Mouse (Mus musculus): Measurements from ENCODE around the gene Brd2. TPM values are rescaled to one million over a fixed set of nuclear protein-coding genes. Genes with fewer than 3 reads are reported as not detected.

Gene Brd2
- total RNA-seq, 2 experiments from 2014 or later, result 184 to 185 TPM

- DNase-seq (ENCODE audit: low spot score in 2 of 2), result no peak
Measured at GRCm38 (mm10) chr17:34134451-34134850, 12.0 kb upstream of the Brd2 start.

- no peak for DNase-seq (ENCODE audit: low spot score in 2 of 2)
Measured at GRCm38 (mm10) chr17:34133289-34133688, 10.9 kb upstream of the Brd2 start.

GRCm38 (mm10) chr17:34131911-34132310, 9.5 kb upstream of the Brd2 start:
- DNase-seq (ENCODE audit: low spot score in 2 of 2), result no peak

GRCm38 (mm10) chr17:34130073-34130947, 7.9 kb upstream of the Brd2 start:
- no peak for DNase-seq (ENCODE audit: low spot score in 2 of 2)

GRCm38 (mm10) chr17:34128944-34129791, 6.7 kb upstream of the Brd2 start:
- DNase-seq (ENCODE audit: low spot score in 2 of 2), result no peak

GRCm38 (mm10) chr17:34128264-34128937, 6.0 kb upstream of the Brd2 start:
- DNase-seq (ENCODE audit: low spot score in 2 of 2), result peak in 1 of 2 experiments; percentile 80

GRCm38 (mm10) chr17:34127475-34127874, 5.0 kb upstream of the Brd2 start:
- DNase-seq (ENCODE audit: low spot score in 2 of 2), result peak; percentile 61 to 70

GRCm38 (mm10) chr17:34126826-34127420, 4.5 kb upstream of the Brd2 start:
- DNase-seq (ENCODE audit: low spot score in 2 of 2), result no peak

- DNase-seq (ENCODE audit: low spot score in 2 of 2), result no peak
Measured at GRCm38 (mm10) chr17:34124649-34125048, 2.2 kb upstream of the Brd2 start.

- DNase-seq (ENCODE audit: low spot score in 2 of 2), result no peak
Measured at GRCm38 (mm10) chr17:34123518-34123917, 1.1 kb upstream of the Brd2 start.

- DNase-seq (ENCODE audit: low spot score in 2 of 2), result no peak
Measured at GRCm38 (mm10) chr17:34123111-34123510, 677 bp upstream of the Brd2 start.

GRCm38 (mm10) chr17:34121879-34122187, 601 bp downstream of the Brd2 start:
- DNase-seq (ENCODE audit: low spot score in 2 of 2), result peak in 1 of 2 experiments; percentile 53

- DNase-seq (ENCODE audit: low spot score in 2 of 2), result peak; percentile 89 to 92
Measured at GRCm38 (mm10) chr17:34121172-34121878, 1.1 kb downstream of the Brd2 start.

- peak in 1 of 2 experiments; percentile 81 for DNase-seq (ENCODE audit: low spot score in 2 of 2)
Measured at GRCm38 (mm10) chr17:34120814-34121171, 1.6 kb downstream of the Brd2 start.

GRCm38 (mm10) chr17:34120180-34120723, 2.2 kb downstream of the Brd2 start:
- DNase-seq (ENCODE audit: low spot score in 2 of 2), result peak; percentile 78 to 89

- peak; percentile 99 to 100 for DNase-seq (ENCODE audit: low spot score in 2 of 2)
Measured at GRCm38 (mm10) chr17:34119249-34120179, 2.9 kb downstream of the Brd2 start, which contains the start of gene H2-DMa. Gene H2-DMa, plus strand, starts transcription at chr17:34119541.

GRCm38 (mm10) chr17:34118873-34119248, 3.6 kb downstream of the Brd2 start:
- peak in 1 of 2 experiments; percentile 63 for DNase-seq (ENCODE audit: low spot score in 2 of 2)

GRCm38 (mm10) chr17:34118113-34118872, 4.1 kb downstream of the Brd2 start:
- DNase-seq (ENCODE audit: low spot score in 2 of 2), result no peak
